Mouse (Mus musculus) gastrocnemius, adult 18-20 months (tissue): ENCODE measurements at regions not wholly inside any gene's neighbourhood (a gene's known extent, or its start where the extent isn't known, plus 50 kb on each side); places are given as distances from the start of the nearest gene placed in this dataset.

Source experiments
- DNase-seq: peaks from one replicate; pipeline ENCODE4 v3.0.0; 2021; ENCODE audit warnings: low spot score

- DNase-seq = no peak
These were observed 2151.8 kb downstream of the 4930444P10Rik start for GRCm38 (mm10) chr1:13941351-13941750.

DNA sequence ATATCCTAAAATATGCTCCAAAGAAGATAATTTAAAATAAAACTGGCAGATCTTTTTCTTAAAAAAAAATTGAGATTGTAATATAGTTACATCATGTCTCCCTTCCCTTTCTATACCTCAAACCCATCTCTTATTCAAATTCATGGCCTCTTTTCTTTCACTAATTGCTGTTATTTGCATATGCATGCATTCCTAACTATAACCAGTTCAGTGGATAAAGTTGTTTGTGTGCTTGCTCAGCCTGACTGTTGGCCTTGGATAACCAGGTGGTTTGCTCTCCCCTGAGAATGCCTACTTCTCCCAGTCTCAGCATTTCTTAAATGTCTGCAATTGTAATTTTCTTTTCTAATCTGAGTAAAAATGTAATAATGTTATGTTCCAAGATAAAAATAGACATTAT is 2154.8 kb downstream of the 4930444P10Rik start:
- no peak for DNase-seq

DNA sequence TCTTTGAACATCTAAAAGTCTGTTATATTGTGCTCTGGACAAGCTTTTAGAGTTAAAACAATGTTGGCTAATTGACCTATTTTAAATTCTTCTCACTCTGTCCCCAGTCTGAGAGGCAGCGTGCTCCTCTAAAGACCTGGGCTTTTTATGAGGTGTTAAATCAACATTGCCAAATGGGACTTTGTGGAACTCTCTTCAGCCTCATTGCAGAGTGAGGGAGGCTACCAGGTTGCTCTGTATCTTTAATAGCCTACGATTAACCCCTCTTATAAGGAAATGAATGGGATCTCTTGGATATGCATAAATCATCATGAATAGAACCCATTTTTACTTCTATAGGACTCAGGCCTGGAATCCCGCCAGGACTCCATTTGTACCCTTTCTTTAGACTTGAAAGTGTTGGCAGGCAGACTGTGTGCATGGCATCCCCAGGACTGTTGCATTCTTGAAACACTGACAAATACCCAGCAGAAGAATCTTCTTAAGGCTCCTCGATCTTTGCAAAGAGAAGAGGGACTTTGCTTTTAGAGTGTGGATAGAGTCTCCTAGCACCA is 2157.1 kb downstream of the 4930444P10Rik start:
- DNase-seq = no peak

GRCm38 (mm10) chr1:13928679-13929078 is 2164.4 kb downstream of the 4930444P10Rik start:
- DNase-seq = no peak

DNA sequence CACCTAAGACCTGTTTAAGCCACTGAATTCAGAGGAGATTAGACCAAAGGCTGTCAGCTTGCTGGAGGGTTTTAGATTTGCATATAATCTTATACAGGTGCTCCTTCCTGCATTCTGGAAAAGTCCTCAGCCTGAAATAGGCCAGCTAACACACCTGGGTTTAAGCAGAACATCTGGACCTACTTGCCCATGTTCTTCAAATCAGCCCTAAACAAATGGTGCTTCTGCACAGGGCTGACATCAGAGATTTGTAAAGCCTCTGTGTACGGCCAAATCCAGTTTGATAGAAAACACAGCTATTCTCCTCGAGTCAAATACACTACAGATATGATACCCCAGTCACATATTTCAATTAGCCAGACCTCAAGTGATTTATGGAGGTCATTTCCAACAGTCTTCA is 2165.2 kb downstream of the 4930444P10Rik start:
- DNase-seq = no peak

DNA sequence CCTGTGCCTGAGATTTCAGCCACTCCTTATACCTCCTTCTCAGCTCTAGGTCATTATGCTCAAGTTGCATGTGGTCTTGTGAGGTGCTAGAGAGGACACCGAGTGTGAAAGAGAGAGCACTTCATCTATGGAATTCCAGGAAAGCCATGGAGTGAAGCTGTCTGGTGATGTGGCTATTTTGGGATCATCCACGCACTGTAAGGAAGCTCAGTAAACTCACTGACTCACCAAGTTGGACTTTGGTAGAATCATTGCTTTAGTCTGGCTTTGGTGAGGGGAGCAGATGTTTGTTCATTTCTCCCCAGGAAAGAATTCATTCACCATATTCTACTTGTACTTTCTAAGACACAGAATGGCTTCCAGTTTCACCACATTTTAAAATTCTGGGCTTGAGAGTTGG is 2167.1 kb downstream of the 4930444P10Rik start:
- no peak for DNase-seq

- no peak for DNase-seq
These were observed 2177.9 kb downstream of the 4930444P10Rik start for GRCm38 (mm10) chr1:13915216-13915615.

GRCm38 (mm10) chr1:13879126-13879525 is 2214.0 kb downstream of the 4930444P10Rik start:
- no peak for DNase-seq

DNA sequence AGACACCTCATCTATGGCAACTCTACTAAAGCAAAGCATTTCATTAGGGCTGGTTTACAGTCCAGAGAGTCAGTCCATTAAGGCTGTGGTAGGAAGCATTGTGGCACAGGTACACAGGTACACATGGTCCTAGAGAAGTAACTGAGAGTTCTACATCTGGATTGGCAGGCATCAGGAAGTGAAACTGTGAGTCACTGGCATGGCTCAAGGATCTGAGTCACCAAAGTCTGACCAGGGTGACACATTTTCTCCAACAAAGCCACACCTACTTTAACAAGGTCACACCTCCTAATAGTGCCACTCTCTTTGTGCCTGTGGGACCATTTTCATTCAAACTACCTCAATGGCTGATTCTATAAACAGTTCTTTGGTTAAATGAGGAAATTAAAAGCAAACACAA is 2219.2 kb downstream of the 4930444P10Rik start:
- no peak for DNase-seq

- DNase-seq = no peak
These were observed 2220.6 kb downstream of the 4930444P10Rik start for GRCm38 (mm10) chr1:13872536-13872935.

- DNase-seq = no peak
These were observed 2222.4 kb downstream of the 4930444P10Rik start for GRCm38 (mm10) chr1:13870631-13871286.

DNA sequence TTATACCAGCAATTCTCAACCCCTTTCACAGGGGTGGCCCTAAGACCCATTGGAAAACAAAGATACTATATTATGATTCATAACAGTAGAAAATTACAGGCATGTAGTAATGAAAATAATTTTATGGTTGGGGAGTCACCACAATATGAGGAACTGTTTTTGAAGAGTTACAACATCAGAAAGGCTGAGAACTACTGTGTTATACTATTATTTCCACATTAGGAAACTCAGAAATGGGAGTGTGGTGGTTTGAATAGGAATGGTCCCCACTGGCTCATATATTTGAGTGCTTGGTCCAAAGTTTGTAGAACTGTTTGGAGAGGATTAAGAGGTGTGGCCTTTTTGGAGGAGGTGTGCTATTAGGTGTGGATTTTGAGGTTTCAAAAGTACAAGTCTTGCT is 2227.4 kb downstream of the 4930444P10Rik start:
- no peak for DNase-seq

DNA sequence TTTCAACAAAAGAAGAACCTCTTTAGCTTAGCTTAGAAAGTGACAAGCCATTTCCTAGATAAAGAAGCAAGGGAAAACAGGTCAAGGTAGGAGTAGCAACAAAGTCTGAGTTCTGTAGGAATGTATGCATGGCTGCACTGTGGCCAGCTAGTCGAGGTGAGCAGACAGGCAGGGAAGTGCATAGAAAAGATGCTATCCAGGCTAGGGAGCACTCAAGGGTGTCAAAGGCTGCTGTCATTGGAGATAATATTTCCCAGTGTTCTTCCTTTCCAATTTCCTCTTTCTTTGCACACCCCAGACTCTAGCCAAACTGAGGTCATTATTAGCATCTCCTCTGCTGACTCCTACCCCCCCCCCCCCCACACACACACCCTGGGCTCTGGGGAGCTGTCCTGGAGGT is 2229.4 kb downstream of the 4930444P10Rik start:
- DNase-seq = no peak

GRCm38 (mm10) chr1:13861070-13861511 is 2232.0 kb downstream of the 4930444P10Rik start:
- no peak for DNase-seq

DNA sequence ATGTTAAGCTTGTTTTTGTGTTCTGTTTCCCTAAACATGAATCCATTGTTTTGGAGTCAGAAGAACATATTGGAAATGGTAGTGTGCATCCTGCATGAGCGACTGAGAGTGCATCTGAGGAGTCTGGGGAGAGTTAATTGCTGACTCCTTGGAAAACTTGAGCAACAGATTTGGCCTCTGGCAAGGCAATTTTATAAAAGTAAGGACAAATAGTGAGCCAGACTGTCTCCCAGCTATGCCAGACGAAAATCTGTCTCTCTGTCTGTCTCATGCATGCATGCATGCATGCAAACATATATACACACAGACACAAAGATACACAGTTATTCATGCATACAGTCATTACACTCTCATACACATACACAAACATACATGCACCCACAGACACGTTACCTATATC is 2232.7 kb downstream of the 4930444P10Rik start:
- DNase-seq = no peak

- no peak for DNase-seq
These were observed 2233.4 kb downstream of the 4930444P10Rik start for GRCm38 (mm10) chr1:13859723-13860122.

DNA sequence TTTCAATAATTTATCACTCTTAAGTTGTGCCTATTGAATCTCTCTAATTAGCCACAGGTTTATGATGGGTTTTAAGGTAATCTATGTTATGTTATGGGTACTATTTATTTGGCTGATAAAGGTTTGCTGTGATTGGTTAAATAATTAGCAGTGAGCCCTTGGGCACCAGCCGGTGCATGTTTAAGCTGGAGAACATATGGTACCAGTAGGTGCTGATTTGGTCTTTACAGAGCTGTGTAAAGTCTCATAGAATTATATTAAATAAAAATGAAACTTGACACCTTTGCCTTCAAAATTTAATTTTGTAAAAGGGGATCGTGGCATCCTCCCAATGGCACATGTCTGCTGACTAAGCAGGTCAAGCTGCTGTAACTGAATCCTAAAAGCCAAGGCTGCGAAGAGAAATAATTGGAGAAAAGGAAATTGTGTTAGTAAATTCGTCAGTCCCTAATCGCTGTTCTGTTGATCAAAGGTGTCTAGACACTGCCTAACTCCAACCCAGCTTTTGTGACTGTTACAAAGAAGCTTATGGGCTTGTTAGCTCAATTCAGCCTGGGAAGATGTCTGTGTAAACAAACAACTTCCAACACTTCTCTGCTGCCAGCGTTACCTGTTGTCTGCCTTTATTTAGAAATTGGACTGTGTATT is 2234.6 kb downstream of the 4930444P10Rik start:
- DNase-seq = no peak

DNA sequence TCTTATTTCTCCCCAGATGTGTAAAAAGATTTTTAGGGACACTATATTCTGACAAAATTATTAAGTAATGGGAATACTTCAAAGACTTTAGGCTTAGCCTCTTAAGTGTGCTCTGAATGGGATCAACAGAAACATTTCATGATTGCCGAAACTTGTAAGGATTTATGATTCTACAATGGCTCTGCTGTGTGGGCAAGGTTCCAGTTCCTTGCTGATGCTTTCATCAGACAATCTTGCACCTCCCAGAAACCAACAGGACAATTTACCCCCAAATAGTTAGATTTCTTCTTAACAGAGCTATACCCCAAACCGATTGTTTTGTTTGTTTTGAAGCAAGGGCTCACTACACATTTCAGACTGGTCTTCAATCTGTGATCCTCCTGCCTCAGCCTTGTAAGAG is 2236.1 kb downstream of the 4930444P10Rik start:
- no peak for DNase-seq

- no peak for DNase-seq
These were observed 2242.0 kb downstream of the 4930444P10Rik start for GRCm38 (mm10) chr1:13851144-13851543.

GRCm38 (mm10) chr1:13849071-13849470 is 2244.1 kb downstream of the 4930444P10Rik start:
- no peak for DNase-seq

- DNase-seq = no peak
These were observed 2246.7 kb downstream of the 4930444P10Rik start for GRCm38 (mm10) chr1:13846336-13846865.

DNA sequence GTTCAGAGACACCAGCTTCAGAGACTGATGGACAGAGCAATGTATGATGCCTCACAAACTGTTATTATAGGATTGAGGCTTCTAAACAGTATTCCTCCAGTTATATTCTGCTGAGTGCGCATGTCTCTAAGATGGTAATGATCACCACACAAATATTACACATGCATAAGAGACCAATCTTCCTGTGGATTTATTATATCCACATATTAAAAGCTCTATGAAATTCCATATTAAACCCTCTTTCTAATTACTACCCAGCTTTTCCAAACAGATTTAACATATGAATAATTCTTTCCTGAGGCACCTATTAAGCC is 2252.9 kb downstream of the 4930444P10Rik start:
- no peak for DNase-seq
